Mouse (Mus musculus) neural tube, embryonic 12.5 days (tissue): ENCODE measurements around the gene Ncaph2. TPM values are rescaled to one million over a fixed set of nuclear protein-coding genes. Genes with fewer than 3 reads are reported as not detected.

Experiments used
- ATAC-seq: fragments of 200-750 bp; cut with Nextera tagmentation; 2 replicates; pipeline ENCODE4 v1.8.0; 2017; ENCODE audit warnings: low read depth, mild to moderate bottlenecking, moderate TSS enrichment, moderate library complexity; ENCODE audit not compliant: low FRiP score
- H3K27ac ChIP-seq: fragments of 300-500 bp; sonication (generic); 2 replicates; pipeline ENCODE4 v1.5.1; 2016
- H3K27me3 ChIP-seq: fragments of 300-500 bp; sonication (generic); replicated peaks from 2 replicates; pipeline ENCODE4 v1.6.1; 2016; ENCODE audit warnings: mild to moderate bottlenecking
- H3K36me3 ChIP-seq: fragments of 300-500 bp; sonication (generic); 2 replicates; pipeline ENCODE4 v1.6.1; 2016; ENCODE audit warnings: mild to moderate bottlenecking
- H3K4me1 ChIP-seq: fragments of 300-500 bp; sonication (generic); 2 replicates; pipeline ENCODE4 v1.6.1; 2016
- H3K4me2 ChIP-seq: fragments of 300-500 bp; sonication (generic); replicated peaks from 2 replicates; pipeline ENCODE4 v1.6.1; 2016; ENCODE audit warnings: mild to moderate bottlenecking
- H3K4me3 ChIP-seq: fragments of 300-500 bp; sonication (generic); 2 replicates; pipeline ENCODE4 v1.5.1; 2016
- H3K9ac ChIP-seq: fragments of 300-500 bp; sonication (generic); 2 replicates; pipeline ENCODE4 v1.6.1; 2016; ENCODE audit warnings: mild to moderate bottlenecking
- H3K9me3 ChIP-seq: fragments of 300-500 bp; sonication (generic); 2 replicates; pipeline ENCODE4 v1.6.1; 2016; ENCODE audit warnings: mild to moderate bottlenecking
- WGBS: fragments of 180-500 bp; shearing (Covaris S2); methylation state at CpG from one replicate; pipeline ENCODE4 v1.1.7; 2016; 5-methylcytosine and 5-hydroxymethylcytosine counted together
- polyA plus RNA-seq: library from polyadenylated mRNA; unstranded; fragments of >200 nt; fragmentation: Nextera tagmentation; extraction: Ambion mirVana; gene quantifications from 2 replicates; pipeline ENCODE4 v1.2.1, GENCODE M21; 2016

Gene Ncaph2
- polyA plus RNA-seq, 1 experiment from 2014 or later: 139 TPM

- H3K4me3 ChIP-seq: no peak within 1 kb of the TSS; the same call in 1 of the 2 replicates
- peaks cover 4% of the 10 kb centered on the region; the same call in 1 of the 2 replicates for H3K4me1 ChIP-seq
- peak within 1 kb of the TSS; percentile 42 for H3K4me2 ChIP-seq
- no peaks in the 10 kb centered on the region for H3K36me3 ChIP-seq
- H3K27me3 ChIP-seq: peaks cover 15% of the 10 kb centered on the region
- WGBS: 8% methylated on average over 26 of the region's 26 CpGs
- no peak within 1 kb of the TSS for H3K27ac ChIP-seq
- no peak within 1 kb of the TSS for H3K9ac ChIP-seq
- ATAC-seq: no peak
- no peaks in the 10 kb centered on the region for H3K9me3 ChIP-seq
Measured at GRCm38 (mm10) chr15:89322670-89323522, 32.6 kb upstream of the Ncaph2 start, which contains the start of gene Adm2. TSS of gene Adm2 (plus strand) at chr15:89322720.

- no peaks in the 10 kb centered on the region for H3K9me3 ChIP-seq
- no peak overlapping the region for H3K9ac ChIP-seq
- no peak overlapping the region for H3K4me3 ChIP-seq
- H3K27ac ChIP-seq: no peak overlapping the region
- H3K4me1 ChIP-seq: peaks cover 4% of the 10 kb centered on the region; the same call in 1 of the 2 replicates
- H3K36me3 ChIP-seq: no peaks in the 10 kb centered on the region
- H3K4me2 ChIP-seq: no peak overlapping the region
- ATAC-seq: no peak
- H3K27me3 ChIP-seq: peaks cover 15% of the 10 kb centered on the region
- WGBS: 91% methylated on average over 4 of the region's 4 CpGs
Measured at GRCm38 (mm10) chr15:89323656-89324055, 31.9 kb upstream of the Ncaph2 start.

GRCm38 (mm10) chr15:89326441-89326840 is 29.1 kb upstream of the Ncaph2 start:
- Histone ChIP-seq H3K4me3 (no peak overlapping the region), H3K4me1 (peaks cover 4% of the 10 kb centered on the region; the same call in 1 of the 2 replicates), H3K27me3 (peaks cover 15% of the 10 kb centered on the region), H3K9ac (no peak overlapping the region), H3K27ac (no peak overlapping the region), H3K36me3 (no peaks in the 10 kb centered on the region), H3K4me2 (no peak overlapping the region), H3K9me3 (no peaks in the 10 kb centered on the region)
- ATAC-seq: no peak
- WGBS: 74% methylated on average over 5 of the region's 5 CpGs

- H3K27ac ChIP-seq: no peak within 1 kb of the TSS
- ATAC-seq: no peak
- no peak within 1 kb of the TSS for H3K4me3 ChIP-seq
- no peak within 1 kb of the TSS for H3K9ac ChIP-seq
- H3K36me3 ChIP-seq: no peaks in the 10 kb centered on the region
- no peaks in the 10 kb centered on the region for H3K27me3 ChIP-seq
- 91% methylated on average over 7 of the region's 7 CpGs for WGBS
- no peak within 1 kb of the TSS for H3K4me2 ChIP-seq
- H3K9me3 ChIP-seq: no peaks in the 10 kb centered on the region
- H3K4me1 ChIP-seq: no peaks in the 10 kb centered on the region
Measured at GRCm38 (mm10) chr15:89334271-89334670, 21.2 kb upstream of the Ncaph2 start, which contains the start of gene Miox. TSS of gene Miox (plus strand) at chr15:89334398.

GRCm38 (mm10) chr15:89334774-89335537 is 20.6 kb upstream of the Ncaph2 start:
- Histone ChIP-seq H3K9ac (no peak overlapping the region), H3K4me1 (no peaks in the 10 kb centered on the region), H3K27me3 (no peaks in the 10 kb centered on the region), H3K36me3 (no peaks in the 10 kb centered on the region), H3K4me3 (no peak overlapping the region), H3K9me3 (no peaks in the 10 kb centered on the region), H3K27ac (no peak overlapping the region), H3K4me2 (no peak overlapping the region)
- 87% methylated on average over 17 of the region's 17 CpGs for WGBS
- ATAC-seq: no peak

GRCm38 (mm10) chr15:89336422-89336821 is 19.1 kb upstream of the Ncaph2 start:
- no peak overlapping the region for H3K9ac ChIP-seq
- WGBS: 89% methylated on average over 14 of the region's 14 CpGs

GRCm38 (mm10) chr15:89339696-89340095 is 15.8 kb upstream of the Ncaph2 start:
- Histone ChIP-seq H3K9me3 (no peaks in the 10 kb centered on the region), H3K4me1 (no peaks in the 10 kb centered on the region), H3K4me3 (no peak overlapping the region), H3K4me2 (no peak overlapping the region), H3K36me3 (no peaks in the 10 kb centered on the region), H3K9ac (no peak overlapping the region), H3K27me3 (no peaks in the 10 kb centered on the region), H3K27ac (no peak overlapping the region)
- WGBS: 84% methylated on average over 2 of the region's 2 CpGs
- ATAC-seq: no peak

More at GRCm38 (mm10) chr15:89336422-89336821, 19.1 kb upstream of the Ncaph2 start:
- Histone ChIP-seq H3K27ac (no peak overlapping the region), H3K4me1 (no peaks in the 10 kb centered on the region), H3K4me2 (no peak overlapping the region), H3K36me3 (no peaks in the 10 kb centered on the region), H3K27me3 (no peaks in the 10 kb centered on the region), H3K4me3 (no peak overlapping the region), H3K9me3 (no peaks in the 10 kb centered on the region)
- ATAC-seq: no peak

- H3K4me3 ChIP-seq: no peak overlapping the region
- no peaks in the 10 kb centered on the region for H3K36me3 ChIP-seq
- WGBS: 85% methylated on average over 3 of the region's 3 CpGs
- no peak overlapping the region for H3K4me2 ChIP-seq
- H3K4me1 ChIP-seq: no peaks in the 10 kb centered on the region
- ATAC-seq: no peak
- no peaks in the 10 kb centered on the region for H3K27me3 ChIP-seq
- H3K27ac ChIP-seq: no peak overlapping the region
- no peaks in the 10 kb centered on the region for H3K9me3 ChIP-seq
- no peak overlapping the region for H3K9ac ChIP-seq
Measured at GRCm38 (mm10) chr15:89340136-89340535, 15.4 kb upstream of the Ncaph2 start.

GRCm38 (mm10) chr15:89341678-89342077 is 13.8 kb upstream of the Ncaph2 start:
- Histone ChIP-seq H3K9me3 (no peaks in the 10 kb centered on the region), H3K27ac (no peak overlapping the region), H3K36me3 (no peaks in the 10 kb centered on the region), H3K4me1 (no peaks in the 10 kb centered on the region), H3K9ac (no peak overlapping the region), H3K27me3 (no peaks in the 10 kb centered on the region), H3K4me3 (no peak overlapping the region), H3K4me2 (no peak overlapping the region)
- ATAC-seq: no peak
- 48% methylated on average over 1 of the region's 1 CpGs for WGBS

- Histone ChIP-seq H3K27me3 (no peaks in the 10 kb centered on the region), H3K4me2 (no peak overlapping the region), H3K9me3 (no peaks in the 10 kb centered on the region), H3K4me3 (no peak overlapping the region), H3K27ac (no peak overlapping the region), H3K9ac (no peak overlapping the region), H3K36me3 (no peaks in the 10 kb centered on the region), H3K4me1 (no peaks in the 10 kb centered on the region)
- no peak for ATAC-seq
- WGBS: 84% methylated on average over 3 of the region's 3 CpGs
Measured at GRCm38 (mm10) chr15:89343325-89343724, 12.2 kb upstream of the Ncaph2 start.

- H3K9ac ChIP-seq: no peak overlapping the region
- no peak overlapping the region for H3K4me3 ChIP-seq
- no peak overlapping the region for H3K4me2 ChIP-seq
- WGBS: 85% methylated on average over 5 of the region's 5 CpGs
- no peak for ATAC-seq
- no peaks in the 10 kb centered on the region for H3K27me3 ChIP-seq
- peaks cover 12% of the 10 kb centered on the region for H3K4me1 ChIP-seq
- H3K36me3 ChIP-seq: peaks cover 39% of the 10 kb centered on the region
- no peak overlapping the region for H3K27ac ChIP-seq
- H3K9me3 ChIP-seq: no peaks in the 10 kb centered on the region
Measured at GRCm38 (mm10) chr15:89350447-89350846, 5.1 kb upstream of the Ncaph2 start.

- H3K36me3 ChIP-seq: peaks cover 39% of the 10 kb centered on the region
- no peak overlapping the region for H3K4me3 ChIP-seq
- 89% methylated on average over 15 of the region's 15 CpGs for WGBS
- no peaks in the 10 kb centered on the region for H3K27me3 ChIP-seq
- no peak for ATAC-seq
- no peak overlapping the region for H3K27ac ChIP-seq
- no peak overlapping the region for H3K9ac ChIP-seq
- no peak overlapping the region for H3K4me2 ChIP-seq
- H3K9me3 ChIP-seq: no peaks in the 10 kb centered on the region
- H3K4me1 ChIP-seq: peaks cover 12% of the 10 kb centered on the region
Measured at GRCm38 (mm10) chr15:89351302-89351701, 4.2 kb upstream of the Ncaph2 start.
